10 mouse cellular contexts compared by ENCODE assay signal in the genomic region with DNA sequence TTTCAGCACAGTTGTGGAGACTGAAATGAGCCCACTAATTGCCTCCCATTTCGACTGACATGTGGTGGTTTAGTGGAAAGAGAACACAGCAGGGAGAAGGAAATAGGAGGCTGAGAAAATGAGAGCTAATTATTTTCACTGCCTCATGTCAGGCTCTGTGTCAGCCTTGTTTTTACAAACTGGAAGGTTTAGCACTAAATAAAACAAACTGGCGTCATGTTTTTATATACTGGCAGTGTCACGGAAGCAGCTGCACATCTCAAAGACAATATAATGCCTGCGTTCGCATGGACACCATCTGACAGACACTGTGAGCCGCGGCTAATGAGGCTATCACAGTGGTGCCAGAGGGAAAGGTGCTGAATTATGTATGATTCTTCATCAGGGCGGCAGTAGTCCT. TPM values are rescaled to one million over a fixed set of nuclear protein-coding genes. Genes with fewer than 3 reads are reported as not detected.
DNase-seq lines count a peak whose midpoint lies in the region; ATAC-seq and TF ChIP-seq lines count a peak whose summit lies in the region.
"Had no signal": no experiment of that assay in that cellular context is flagged by ENCODE, and none has a peak within 500 bp of the region (broad histone marks: within the 10 kb centered on the region; RNA-seq: fewer than 3 reads in every experiment).

No protein-coding gene starts in this region.

- 29% methylated on average over 8 of the region's 8 CpGs for WGBS in kidney, postnatal 0 days
- 3% methylated on average over 8 of the region's 8 CpGs for WGBS in forebrain, embryonic 13.5 days
- 8% methylated on average over 8 of the region's 8 CpGs for WGBS in neural tube, embryonic 15.5 days
- 73% methylated on average over 8 of the region's 8 CpGs for WGBS in heart, embryonic 12.5 days

- H3K4me2 ChIP-seq in kidney, postnatal 0 days (ENCODE audit: low read length): no peak overlapping the region
- peak overlapping the region; percentile 47 for H3K4me2 ChIP-seq in forebrain, embryonic 13.5 days
- peak overlapping the region; percentile 52 for H3K4me2 ChIP-seq in neural tube, embryonic 15.5 days
- H3K4me2 ChIP-seq in heart, embryonic 12.5 days: no peak overlapping the region
- H3K4me2 ChIP-seq: lung, embryonic 15.5 days had no signal

- no peaks in the 10 kb centered on the region for H3K4me1 ChIP-seq in kidney, postnatal 0 days (replicated peaks; ENCODE audit: insufficient read depth, low read length)
- H3K4me1 ChIP-seq in forebrain, embryonic 13.5 days: peaks cover 50% of the 10 kb centered on the region
- peaks cover 20% of the 10 kb centered on the region for H3K4me1 ChIP-seq in neural tube, embryonic 15.5 days
- H3K4me1 ChIP-seq in heart, embryonic 12.5 days (replicated peaks): no peaks in the 10 kb centered on the region
- H3K4me1 ChIP-seq: lung, embryonic 15.5 days had no signal

- no peak overlapping the region for H3K4me3 ChIP-seq in kidney, postnatal 0 days (replicated peaks; ENCODE audit: low read depth, low read length)
- peak overlapping the region; percentile 15 for H3K4me3 ChIP-seq in forebrain, embryonic 13.5 days
- H3K4me3 ChIP-seq in neural tube, embryonic 15.5 days (replicated peaks): peak overlapping the region; percentile 11
- no peak overlapping the region for H3K4me3 ChIP-seq in heart, embryonic 12.5 days
- H3K4me3 ChIP-seq: lung, embryonic 15.5 days had no signal

- H3K27ac ChIP-seq in kidney, postnatal 0 days: no peak overlapping the region
- peak overlapping the region; percentile 84 for H3K27ac ChIP-seq in forebrain, embryonic 13.5 days
- H3K27ac ChIP-seq in neural tube, embryonic 15.5 days (replicated peaks): peak overlapping the region; percentile 49; the same call in 1 of the 2 replicates
- no peak overlapping the region for H3K27ac ChIP-seq in heart, embryonic 12.5 days (ENCODE audit: poor library complexity, severe bottlenecking)
- H3K27ac ChIP-seq: lung, embryonic 15.5 days had no signal

- H3K36me3 ChIP-seq in kidney, postnatal 0 days (ENCODE audit: insufficient read depth, low read length): no peaks in the 10 kb centered on the region
- no peaks in the 10 kb centered on the region for H3K36me3 ChIP-seq in forebrain, embryonic 13.5 days (ENCODE audit: poor library complexity, severe bottlenecking)
- H3K36me3 ChIP-seq in neural tube, embryonic 15.5 days: no peaks in the 10 kb centered on the region
- H3K36me3 ChIP-seq in heart, embryonic 12.5 days: no peaks in the 10 kb centered on the region

- no peak for TF ChIP-seq CTCF in kidney, postnatal 0 days (IDR thresholded peaks at IDR 0.05; ENCODE audit: low read depth)

- no peaks in the 10 kb centered on the region for H3K27me3 ChIP-seq in kidney, postnatal 0 days (ENCODE audit: insufficient read depth, low read length)
- H3K27me3 ChIP-seq in forebrain, embryonic 13.5 days: peaks cover 59% of the 10 kb centered on the region
- no peaks in the 10 kb centered on the region for H3K27me3 ChIP-seq in neural tube, embryonic 15.5 days (replicated peaks)
- H3K27me3 ChIP-seq in heart, embryonic 12.5 days (replicated peaks): no peaks in the 10 kb centered on the region
- H3K27me3 ChIP-seq: lung, embryonic 15.5 days had no signal

- peak; percentile 20 for DNase-seq in kidney, postnatal 0 days (ENCODE audit: low spot score)
- DNase-seq in kidney, postnatal 10 days: no peak
- DNase-seq in layer of hippocampus, postnatal 10 days (ENCODE audit: low spot score in 2 of 2): peak; percentile 26 to 30
- no peak for DNase-seq in MN1 (ENCODE audit: low spot score)
- DNase-seq: cerebellum, adult 18-20 months had no signal

- H3K9ac ChIP-seq in kidney, postnatal 0 days (ENCODE audit: low read depth, low read length): no peak overlapping the region
- no peak overlapping the region; the same call in 1 of the 2 replicates for H3K9ac ChIP-seq in forebrain, embryonic 13.5 days
- 0 out of 2 replicates have a peak overlapping the region, but pooled peaks have one; percentile 26 for H3K9ac ChIP-seq in neural tube, embryonic 15.5 days (replicated peaks)
- no peak overlapping the region for H3K9ac ChIP-seq in heart, embryonic 12.5 days
- H3K9ac ChIP-seq: lung, embryonic 15.5 days had no signal

- ATAC-seq in kidney, postnatal 0 days (replicated peaks; ENCODE audit: low FRiP score, low read depth): no peak
- ATAC-seq in forebrain, embryonic 13.5 days: peak; percentile 97
- ATAC-seq in neural tube, embryonic 15.5 days (ENCODE audit: low FRiP score): peak; percentile 89
- no peak for ATAC-seq in heart, embryonic 12.5 days (ENCODE audit: insufficient number of reproducible peaks, low FRiP score)
- ATAC-seq in erythroblast, adult 5-6 weeks (replicated peaks; ENCODE audit: low FRiP score, poor library complexity, severe bottlenecking): no peak

- no peaks in the 10 kb centered on the region for H3K9me3 ChIP-seq in kidney, postnatal 0 days (replicated peaks; ENCODE audit: low read length)
- H3K9me3 ChIP-seq in forebrain, embryonic 13.5 days (replicated peaks): no peaks in the 10 kb centered on the region
- H3K9me3 ChIP-seq in neural tube, embryonic 15.5 days (replicated peaks): no peaks in the 10 kb centered on the region
- no peaks in the 10 kb centered on the region for H3K9me3 ChIP-seq in heart, embryonic 12.5 days (replicated peaks)
- H3K9me3 ChIP-seq: lung, embryonic 15.5 days had no signal

RNA-seq across cellular contexts. Expression of a gene that starts 49.2 kb away (rescaled TPM):
- polyA plus RNA-seq in kidney, postnatal 0 days (2015; fragmentation: Nextera tagmentation; extraction: Ambion mirVana): 73.6 and 88.7 TPM in 2 replicates
- polyA plus RNA-seq in forebrain, embryonic 13.5 days (2015; fragmentation: Nextera tagmentation; extraction: Ambion mirVana): 198 and 207 TPM in 2 replicates
- total RNA-seq in layer of hippocampus, postnatal 10 days (2021): 1 to 10 TPM; 8.0 to 9.8 TPM
- polyA plus RNA-seq in neural tube, embryonic 15.5 days (2015; fragmentation: Nextera tagmentation; extraction: Ambion mirVana): 14.0 and 57.1 TPM in 2 replicates
- polyA plus RNA-seq in heart, embryonic 12.5 days (2016; fragmentation: Nextera tagmentation; extraction: Ambion mirVana): 58.5 and 59.3 TPM in 2 replicates
- 33.4 and 36.5 TPM in 2 replicates for total RNA-seq in erythroblast, adult 5-6 weeks (2015; ENCODE audit: low replicate concordance)
- 37.4 and 58.1 TPM in 2 replicates for total RNA-seq in erythroblast, adult 5-6 weeks (2017; ENCODE audit: low replicate concordance)

Comparison
In these comparisons a context has a peak if more than half of its experiments do, and no peak if none do; other contexts are left out.
1. DNase-seq: peak in kidney, postnatal 0 days (single experiment) and layer of hippocampus, postnatal 10 days (2 of 2); none in kidney, postnatal 10 days (single experiment) and MN1 (single experiment).
2. ATAC-seq: peak in forebrain, embryonic 13.5 days (single experiment) and neural tube, embryonic 15.5 days (single experiment); none in kidney, postnatal 0 days (single experiment), heart, embryonic 12.5 days (single experiment) and erythroblast, adult 5-6 weeks (single experiment).
3. H3K27ac ChIP-seq: peak in forebrain, embryonic 13.5 days (single experiment) and neural tube, embryonic 15.5 days (single experiment); none in kidney, postnatal 0 days (single experiment) and heart, embryonic 12.5 days (single experiment).
4. H3K4me2 ChIP-seq: peak in forebrain, embryonic 13.5 days (single experiment) and neural tube, embryonic 15.5 days (single experiment); none in kidney, postnatal 0 days (single experiment) and heart, embryonic 12.5 days (single experiment).
5. H3K4me3 ChIP-seq: peak in forebrain, embryonic 13.5 days (single experiment) and neural tube, embryonic 15.5 days (single experiment); none in kidney, postnatal 0 days (single experiment) and heart, embryonic 12.5 days (single experiment).